Mouse (Mus musculus) neural tube, embryonic 11.5 days (tissue): ENCODE results near the gene Tgtp2. TPM values are rescaled to one million over a fixed set of nuclear protein-coding genes. Genes with fewer than 3 reads are reported as not detected.
"Not testable (repeated sequence)": the region's sequence is repeated elsewhere in the genome, so short reads cannot be mapped to it uniquely, and the experiment has no call there.

Experiments
- ATAC-seq: fragments of 200-750 bp; cut with Nextera tagmentation; 2 replicates; pipeline ENCODE4 v1.8.0; 2017; ENCODE audit warnings: moderate number of reproducible peaks, mild to moderate bottlenecking, moderate TSS enrichment, moderate library complexity; ENCODE audit not compliant: insufficient read depth, low FRiP score, low TSS enrichment
- DNase-seq: peaks from one replicate; pipeline ENCODE4 v3.0.0-alpha.2; 2015; ENCODE audit warnings: low spot score
- H3K27ac ChIP-seq: fragments of 300-500 bp; sonication (generic); 2 replicates; pipeline ENCODE4 v1.5.1; 2014; ENCODE audit warnings: low read depth, mild to moderate bottlenecking, low read length
- H3K27me3 ChIP-seq: fragments of 300-500 bp; sonication (generic); 2 replicates; pipeline ENCODE4 v1.6.1; 2014; ENCODE audit warnings: mild to moderate bottlenecking, low read length, mixed read lengths; ENCODE audit not compliant: control insufficient read depth, insufficient read depth
- H3K36me3 ChIP-seq: fragments of 300-500 bp; sonication (generic); 2 replicates; pipeline ENCODE4 v1.6.1; 2014; ENCODE audit warnings: mild to moderate bottlenecking, low read length, moderate library complexity, mixed read lengths; ENCODE audit not compliant: control insufficient read depth, insufficient read depth
- H3K4me1 ChIP-seq: fragments of 300-500 bp; sonication (generic); 2 replicates; pipeline ENCODE4 v1.6.1; 2014; ENCODE audit warnings: low read length, mixed read lengths; ENCODE audit not compliant: control insufficient read depth, insufficient read depth
- H3K4me2 ChIP-seq: fragments of 300-500 bp; sonication (generic); 2 replicates; pipeline ENCODE4 v1.6.1; 2014; ENCODE audit warnings: low read depth, mild to moderate bottlenecking, moderate library complexity
- H3K4me3 ChIP-seq: fragments of 300-500 bp; sonication (generic); 2 replicates; pipeline ENCODE4 v1.5.1; 2014; ENCODE audit warnings: low read depth, low read length
- H3K9ac ChIP-seq: fragments of 300-500 bp; sonication (generic); 2 replicates; pipeline ENCODE4 v1.6.1; 2014; ENCODE audit warnings: mild to moderate bottlenecking, low read length
- H3K9me3 ChIP-seq: fragments of 300-500 bp; sonication (generic); 2 replicates; pipeline ENCODE4 v1.6.1; 2016; ENCODE audit warnings: low read length; ENCODE audit not compliant: control insufficient read depth
- polyA plus RNA-seq: library from polyadenylated mRNA; unstranded; fragments of >200 nt; fragmentation: Nextera tagmentation; extraction: Ambion mirVana; gene quantifications from 2 replicates; pipeline ENCODE4 v1.2.1, GENCODE M21; 2014

Tgtp2 gene
- polyA plus RNA-seq, 1 experiment from 2014 or later, result not detected

GRCm38 (mm10) chr11:49050064-49050463 is 13.9 kb downstream of the Tgtp2 start:
- H3K27ac ChIP-seq, H3K4me3 ChIP-seq, H3K36me3 ChIP-seq, H3K4me1 ChIP-seq, DNase-seq, H3K9ac ChIP-seq, H3K27me3 ChIP-seq, H3K9me3 ChIP-seq, ATAC-seq, H3K4me2 ChIP-seq: not testable (repeated sequence)

GRCm38 (mm10) chr11:49012074-49012473 is 51.9 kb downstream of the Tgtp2 start:
- H3K36me3 ChIP-seq, H3K4me3 ChIP-seq, H3K9me3 ChIP-seq, H3K9ac ChIP-seq, DNase-seq, ATAC-seq, H3K4me2 ChIP-seq, H3K27me3 ChIP-seq, H3K27ac ChIP-seq, H3K4me1 ChIP-seq: not testable (repeated sequence)

Other genes with a start within 250 kb of the Tgtp2 start
- gene Trim41, start 246.9 kb downstream of the Tgtp2 start, polyA plus RNA-seq, result 3.6 and 4.2 TPM in 2 replicates
- 0.51 and 0.97 TPM in 2 replicates for gene Trim7, start 238.1 kb downstream of the Tgtp2 start, polyA plus RNA-seq
- 10.9 and 18.2 TPM in 2 replicates for gene Gm12184, start 237.6 kb downstream of the Tgtp2 start, polyA plus RNA-seq
- gene Irgm1, start 192.5 kb downstream of the Tgtp2 start, polyA plus RNA-seq, result 1.8 and 2.8 TPM in 2 replicates
- gene Gm5431, start 162.0 kb downstream of the Tgtp2 start, polyA plus RNA-seq, result 0.31 TPM in 1 of 2 replicates, not detected in the other
- gene Psme2b, start 118.0 kb downstream of the Tgtp2 start, polyA plus RNA-seq, result 1.2 and 2.1 TPM in 2 replicates
- not detected in 2 replicates for gene Olfr56, start 85.3 kb downstream of the Tgtp2 start, polyA plus RNA-seq
- 0.09 and 0.30 TPM in 2 replicates for gene 9930111J21Rik1, start 84.8 kb downstream of the Tgtp2 start, polyA plus RNA-seq
- gene Gm12185, start 72.0 kb downstream of the Tgtp2 start, polyA plus RNA-seq, result not detected in 2 replicates
- gene Tgtp1, start 70.0 kb downstream of the Tgtp2 start, polyA plus RNA-seq, result not detected in 2 replicates
- 0.09 and 0.27 TPM in 2 replicates for gene 9930111J21Rik2, start 13.0 kb downstream of the Tgtp2 start, polyA plus RNA-seq
- 0.36 and 0.57 TPM in 2 replicates for gene Ifi47, start 12.4 kb upstream of the Tgtp2 start, polyA plus RNA-seq
- gene Olfr1396, start 50.7 kb upstream of the Tgtp2 start, polyA plus RNA-seq, result not detected in 2 replicates
- not detected in 2 replicates for gene Olfr1395, start 78.1 kb upstream of the Tgtp2 start, polyA plus RNA-seq
- gene Olfr1394, start 90.2 kb upstream of the Tgtp2 start, polyA plus RNA-seq, result not detected in 2 replicates
- 0.20 and 0.21 TPM in 2 replicates for gene Btnl9, start 123.0 kb upstream of the Tgtp2 start, polyA plus RNA-seq
- gene Zfp62, start 139.1 kb upstream of the Tgtp2 start, polyA plus RNA-seq, result 57.2 and 62.5 TPM in 2 replicates
- gene Mgat1, start 180.0 kb upstream of the Tgtp2 start, polyA plus RNA-seq, result 28.6 and 33.2 TPM in 2 replicates
- 0.08 and 0.12 TPM in 2 replicates for gene Olfr1393, start 214.1 kb upstream of the Tgtp2 start, polyA plus RNA-seq
- gene Olfr1392, start 221.1 kb upstream of the Tgtp2 start, polyA plus RNA-seq, result not detected in 2 replicates
- gene Olfr10, start 240.5 kb upstream of the Tgtp2 start, polyA plus RNA-seq, result not detected in 2 replicates